Mouse (Mus musculus): ENCODE results near the gene Stt3b.

The Stt3b gene

GRCm38 (mm10) chr9:115259866-115260265 lies 50.4 kb downstream of the Stt3b start:
- DNase-seq = no peak

GRCm38 (mm10) chr9:115257733-115258286 lies 52.4 kb downstream of the Stt3b start:
- no peak for DNase-seq

GRCm38 (mm10) chr9:115249145-115249544 lies 61.1 kb downstream of the Stt3b start:
- DNase-seq = no peak

- no peak for DNase-seq
These were observed 65.1 kb downstream of the Stt3b start for GRCm38 (mm10) chr9:115245092-115245491.

GRCm38 (mm10) chr9:115243630-115244029 lies 66.6 kb downstream of the Stt3b start:
- DNase-seq = no peak

GRCm38 (mm10) chr9:115239861-115240260 lies 70.4 kb downstream of the Stt3b start:
- DNase-seq = no peak

- DNase-seq = no peak
These were observed 72.3 kb downstream of the Stt3b start for GRCm38 (mm10) chr9:115237943-115238342.

- DNase-seq = peak; percentile 66
These were observed 73.8 kb downstream of the Stt3b start for GRCm38 (mm10) chr9:115236352-115236841.

GRCm38 (mm10) chr9:115234561-115234960 lies 75.7 kb downstream of the Stt3b start:
- DNase-seq = no peak

- no peak for DNase-seq
These were observed 76.5 kb downstream of the Stt3b start for GRCm38 (mm10) chr9:115233721-115234120.

GRCm38 (mm10) chr9:115231476-115231875 lies 78.7 kb downstream of the Stt3b start:
- no peak for DNase-seq

GRCm38 (mm10) chr9:115230141-115230540 lies 80.1 kb downstream of the Stt3b start:
- no peak for DNase-seq

- no peak for DNase-seq
These were observed 80.5 kb downstream of the Stt3b start for GRCm38 (mm10) chr9:115229676-115230075.

GRCm38 (mm10) chr9:115229145-115229544 lies 81.1 kb downstream of the Stt3b start:
- DNase-seq = no peak

GRCm38 (mm10) chr9:115224744-115225354 lies 85.4 kb downstream of the Stt3b start:
- DNase-seq = no peak

- no peak for DNase-seq
These were observed 89.0 kb downstream of the Stt3b start for GRCm38 (mm10) chr9:115221265-115221664.

GRCm38 (mm10) chr9:115220466-115220865 lies 89.8 kb downstream of the Stt3b start:
- DNase-seq = no peak

- no peak for DNase-seq
These were observed 92.2 kb downstream of the Stt3b start for GRCm38 (mm10) chr9:115217984-115218383.

GRCm38 (mm10) chr9:115215830-115216701 lies 94.2 kb downstream of the Stt3b start:
- peak; percentile 12 for DNase-seq

- DNase-seq = no peak
These were observed 95.3 kb downstream of the Stt3b start for GRCm38 (mm10) chr9:115214572-115215571.

- DNase-seq = no peak
These were observed 96.4 kb downstream of the Stt3b start for GRCm38 (mm10) chr9:115213755-115214264.

- no peak for DNase-seq
These were observed 99.7 kb downstream of the Stt3b start for GRCm38 (mm10) chr9:115210535-115210934.
